Mouse (Mus musculus): ENCODE results near the gene Max.

- no peak for TF ChIP-seq ZNF384 (IDR thresholded peaks at IDR 0.05; ENCODE audit: low read depth, low read length)
- no peak for TF ChIP-seq ZC3H11A (IDR thresholded peaks at IDR 0.05; ENCODE audit: borderline replicate concordance, low read depth, low read length)
- no peak for TF ChIP-seq MAFK (IDR thresholded peaks at IDR 0.05; ENCODE audit: insufficient read depth, low read depth, low read length)
These were observed 41.0 kb downstream of the Max start for GRCm38 (mm10) chr12:76920990-76921389.
